Mouse (Mus musculus): ENCODE measurements around the gene Flt3l.

DNA sequence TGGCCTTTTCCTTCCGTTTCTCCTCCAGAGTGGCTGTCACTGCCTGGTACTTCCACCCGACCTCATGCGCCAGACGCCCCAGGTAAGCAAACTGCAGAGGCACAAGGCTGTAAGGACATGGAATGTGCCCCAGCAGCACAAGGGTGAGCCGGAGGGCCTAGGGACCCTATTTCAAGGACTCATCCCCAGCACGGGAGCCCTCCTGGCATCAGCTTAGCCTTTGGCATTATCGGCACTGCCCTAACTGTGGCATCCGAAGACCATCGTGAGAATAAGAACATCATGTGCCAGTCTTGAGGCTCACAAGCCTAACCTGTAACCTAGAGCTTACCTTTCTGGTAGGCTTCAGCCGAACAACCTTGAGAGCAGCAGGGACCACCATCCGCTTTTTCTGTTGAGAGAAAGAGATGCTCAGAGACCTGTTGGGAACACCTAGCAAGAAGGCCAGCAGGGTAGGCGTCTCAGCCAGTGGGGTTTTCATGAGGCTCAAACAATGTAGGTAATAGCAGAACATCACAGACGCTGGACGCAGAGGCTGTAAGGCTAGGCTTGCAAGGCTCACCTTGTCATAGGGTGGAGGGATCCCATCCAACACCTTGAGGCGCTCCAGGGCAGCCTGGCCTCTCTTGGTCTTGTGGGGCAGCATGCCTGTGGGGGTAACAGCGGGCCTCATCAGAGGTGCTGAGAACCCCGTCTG, 9.9 kb downstream of the Flt3l start:
- TF ChIP-seq EP300 (IDR thresholded peaks at IDR 0.05) (no peak), CTCF (IDR thresholded peaks at IDR 0.05) (no peak)

All from lung, postnatal 0 days (tissue).